Mouse (Mus musculus): ENCODE measurements around the gene Chrm3. TPM values are rescaled to one million over a fixed set of nuclear protein-coding genes. Genes with fewer than 3 reads are reported as not detected.
"Not testable (repeated sequence)": the region's sequence is repeated elsewhere in the genome, so short reads cannot be mapped to it uniquely, and the experiment has no call there.

The Chrm3 gene
- polyA plus RNA-seq, 1 experiment from 2014 or later = 0.58 TPM

GRCm38 (mm10) chr13:9881930-9882329 lies 478.7 kb downstream of the Chrm3 start:
- Histone ChIP-seq H3K4me3 (ENCODE audit: low read depth, low read length) (no peak overlapping the region), H3K27ac (ENCODE audit: low read depth, low read length) (no peak overlapping the region), H3K9ac (ENCODE audit: low read length) (no peak overlapping the region), H3K4me2 (ENCODE audit: low read depth) (no peak overlapping the region), H3K4me1 (ENCODE audit: control insufficient read depth, insufficient read depth, low read length) (no peaks in the 10 kb centered on the region), H3K36me3 (ENCODE audit: control insufficient read depth, insufficient read depth, low read length) (no peaks in the 10 kb centered on the region), H3K9me3 (ENCODE audit: control insufficient read depth, low read length) (no peaks in the 10 kb centered on the region), H3K27me3 (ENCODE audit: control insufficient read depth, insufficient read depth, low read length) (no peaks in the 10 kb centered on the region)
- DNase-seq (ENCODE audit: low spot score) = no peak
- 66% methylated on average over 4 of the region's 4 CpGs for WGBS
- no peak for ATAC-seq (ENCODE audit: insufficient read depth, low FRiP score, low TSS enrichment)

GRCm38 (mm10) chr13:9880401-9880800 lies 480.2 kb downstream of the Chrm3 start:
- Histone ChIP-seq H3K4me2 (ENCODE audit: low read depth) (no peak overlapping the region), H3K27me3 (ENCODE audit: control insufficient read depth, insufficient read depth, low read length) (no peaks in the 10 kb centered on the region), H3K9me3 (ENCODE audit: control insufficient read depth, low read length) (no peaks in the 10 kb centered on the region), H3K4me3 (ENCODE audit: low read depth, low read length) (no peak overlapping the region), H3K27ac (ENCODE audit: low read depth, low read length) (no peak overlapping the region), H3K4me1 (ENCODE audit: control insufficient read depth, insufficient read depth, low read length) (no peaks in the 10 kb centered on the region), H3K36me3 (ENCODE audit: control insufficient read depth, insufficient read depth, low read length) (no peaks in the 10 kb centered on the region), H3K9ac (ENCODE audit: low read length) (no peak overlapping the region)
- no peak for ATAC-seq (ENCODE audit: insufficient read depth, low FRiP score, low TSS enrichment)
- WGBS = 87% methylated on average over 4 of the region's 4 CpGs
- DNase-seq (ENCODE audit: low spot score) = no peak

GRCm38 (mm10) chr13:9878596-9879010 lies 482.0 kb downstream of the Chrm3 start:
- 87% methylated on average over 7 of the region's 7 CpGs for WGBS
- Histone ChIP-seq H3K27ac (ENCODE audit: low read depth, low read length) (no peak overlapping the region), H3K9me3 (ENCODE audit: control insufficient read depth, low read length) (no peaks in the 10 kb centered on the region), H3K4me3 (ENCODE audit: low read depth, low read length) (no peak overlapping the region), H3K4me2 (ENCODE audit: low read depth) (no peak overlapping the region), H3K4me1 (ENCODE audit: control insufficient read depth, insufficient read depth, low read length) (no peaks in the 10 kb centered on the region), H3K27me3 (ENCODE audit: control insufficient read depth, insufficient read depth, low read length) (no peaks in the 10 kb centered on the region), H3K9ac (ENCODE audit: low read length) (no peak overlapping the region), H3K36me3 (ENCODE audit: control insufficient read depth, insufficient read depth, low read length) (no peaks in the 10 kb centered on the region)
- ATAC-seq (ENCODE audit: insufficient read depth, low FRiP score, low TSS enrichment) (no peak), DNase-seq (ENCODE audit: low spot score) (no peak)

- DNase-seq (ENCODE audit: low spot score) (no peak), ATAC-seq (ENCODE audit: insufficient read depth, low FRiP score, low TSS enrichment) (no peak)
- Histone ChIP-seq H3K4me3 (ENCODE audit: low read depth, low read length) (no peak overlapping the region), H3K4me1 (ENCODE audit: control insufficient read depth, insufficient read depth, low read length) (no peaks in the 10 kb centered on the region), H3K36me3 (ENCODE audit: control insufficient read depth, insufficient read depth, low read length) (no peaks in the 10 kb centered on the region), H3K27me3 (ENCODE audit: control insufficient read depth, insufficient read depth, low read length) (no peaks in the 10 kb centered on the region), H3K4me2 (ENCODE audit: low read depth) (no peak overlapping the region), H3K27ac (ENCODE audit: low read depth, low read length) (no peak overlapping the region), H3K9ac (ENCODE audit: low read length) (no peak overlapping the region), H3K9me3 (ENCODE audit: control insufficient read depth, low read length) (no peaks in the 10 kb centered on the region)
- WGBS = 80% methylated on average over 3 of the region's 3 CpGs
Measured at GRCm38 (mm10) chr13:9873377-9873776, 487.3 kb downstream of the Chrm3 start.

GRCm38 (mm10) chr13:9866161-9866560 lies 494.5 kb downstream of the Chrm3 start:
- Histone ChIP-seq H3K4me1 (ENCODE audit: control insufficient read depth, insufficient read depth, low read length) (no peaks in the 10 kb centered on the region), H3K4me3 (ENCODE audit: low read depth, low read length) (no peak overlapping the region), H3K9me3 (ENCODE audit: control insufficient read depth, low read length) (no peaks in the 10 kb centered on the region), H3K27ac (ENCODE audit: low read depth, low read length) (no peak overlapping the region), H3K9ac (ENCODE audit: low read length) (no peak overlapping the region), H3K27me3 (ENCODE audit: control insufficient read depth, insufficient read depth, low read length) (no peaks in the 10 kb centered on the region), H3K4me2 (ENCODE audit: low read depth) (no peak overlapping the region), H3K36me3 (ENCODE audit: control insufficient read depth, insufficient read depth, low read length) (no peaks in the 10 kb centered on the region)
- ATAC-seq (ENCODE audit: insufficient read depth, low FRiP score, low TSS enrichment) = no peak
- 86% methylated on average over 2 of the region's 2 CpGs for WGBS
- DNase-seq (ENCODE audit: low spot score) = no peak

GRCm38 (mm10) chr13:9847515-9847914 lies 513.1 kb downstream of the Chrm3 start:
- no peaks in the 10 kb centered on the region for H3K4me1 ChIP-seq (ENCODE audit: control insufficient read depth, insufficient read depth, low read length)
- no peaks in the 10 kb centered on the region for H3K9me3 ChIP-seq (ENCODE audit: control insufficient read depth, low read length)
- H3K4me2 ChIP-seq (ENCODE audit: low read depth) = no peak overlapping the region
- H3K36me3 ChIP-seq (ENCODE audit: control insufficient read depth, insufficient read depth, low read length) = no peaks in the 10 kb centered on the region
- no peak overlapping the region for H3K4me3 ChIP-seq (ENCODE audit: low read depth, low read length)
- no peak for DNase-seq (ENCODE audit: low spot score)
- H3K9ac ChIP-seq (ENCODE audit: low read length) = no peak overlapping the region
- ATAC-seq (ENCODE audit: insufficient read depth, low FRiP score, low TSS enrichment) = no peak
- WGBS = 77% methylated on average over 3 of the region's 3 CpGs
- no peaks in the 10 kb centered on the region for H3K27me3 ChIP-seq (ENCODE audit: control insufficient read depth, insufficient read depth, low read length)
- H3K27ac ChIP-seq (ENCODE audit: low read depth, low read length) = no peak overlapping the region

- H3K9me3 ChIP-seq (ENCODE audit: control insufficient read depth, low read length) = no peaks in the 10 kb centered on the region
- ATAC-seq (ENCODE audit: insufficient read depth, low FRiP score, low TSS enrichment) (peak; percentile 88), DNase-seq (ENCODE audit: low spot score) (peak; percentile 71)
- no peak overlapping the region for H3K9ac ChIP-seq (ENCODE audit: low read length)
- H3K27ac ChIP-seq (ENCODE audit: low read depth, low read length) = no peak overlapping the region
- no peak overlapping the region for H3K4me3 ChIP-seq (ENCODE audit: low read depth, low read length)
- H3K4me1 ChIP-seq (ENCODE audit: control insufficient read depth, insufficient read depth, low read length) = no peaks in the 10 kb centered on the region
- H3K4me2 ChIP-seq (ENCODE audit: low read depth) = no peak overlapping the region
- H3K27me3 ChIP-seq (ENCODE audit: control insufficient read depth, insufficient read depth, low read length) = no peaks in the 10 kb centered on the region
- H3K36me3 ChIP-seq (ENCODE audit: control insufficient read depth, insufficient read depth, low read length) = no peaks in the 10 kb centered on the region
- WGBS = 36% methylated on average over 14 of the region's 14 CpGs
Measured at GRCm38 (mm10) chr13:9846543-9847434, 513.9 kb downstream of the Chrm3 start.

- not testable (repeated sequence) for H3K27ac ChIP-seq (ENCODE audit: low read depth, low read length); H3K27me3 ChIP-seq (ENCODE audit: control insufficient read depth, insufficient read depth, low read length); H3K9me3 ChIP-seq (ENCODE audit: control insufficient read depth, low read length); H3K9ac ChIP-seq (ENCODE audit: low read length); H3K36me3 ChIP-seq (ENCODE audit: control insufficient read depth, insufficient read depth, low read length); H3K4me1 ChIP-seq (ENCODE audit: control insufficient read depth, insufficient read depth, low read length); H3K4me2 ChIP-seq (ENCODE audit: low read depth); H3K4me3 ChIP-seq (ENCODE audit: low read depth, low read length); ATAC-seq (ENCODE audit: insufficient read depth, low FRiP score, low TSS enrichment)
- peak; percentile 17 for DNase-seq (ENCODE audit: low spot score)
- WGBS = 84% methylated on average over 32 of the region's 33 CpGs
Measured at GRCm38 (mm10) chr13:9834146-9834679, 526.4 kb downstream of the Chrm3 start.

GRCm38 (mm10) chr13:9826227-9826626 lies 534.4 kb downstream of the Chrm3 start:
- DNase-seq (ENCODE audit: low spot score) = peak; percentile 30
- WGBS = 70% methylated on average over 5 of the region's 5 CpGs

More at GRCm38 (mm10) chr13:9826227-9826626, 534.4 kb downstream of the Chrm3 start:
- Histone ChIP-seq H3K4me1 (ENCODE audit: control insufficient read depth, insufficient read depth, low read length) (no peaks in the 10 kb centered on the region), H3K36me3 (ENCODE audit: control insufficient read depth, insufficient read depth, low read length) (no peaks in the 10 kb centered on the region), H3K27me3 (ENCODE audit: control insufficient read depth, insufficient read depth, low read length) (no peaks in the 10 kb centered on the region), H3K4me2 (ENCODE audit: low read depth) (no peak overlapping the region), H3K9ac (ENCODE audit: low read length) (no peak overlapping the region), H3K4me3 (ENCODE audit: low read depth, low read length) (no peak overlapping the region), H3K9me3 (ENCODE audit: control insufficient read depth, low read length) (no peaks in the 10 kb centered on the region), H3K27ac (ENCODE audit: low read depth, low read length) (no peak overlapping the region)
- ATAC-seq (ENCODE audit: insufficient read depth, low FRiP score, low TSS enrichment) = no peak

Data from neural tube, embryonic 11.5 days (tissue).